Mouse (Mus musculus) heart, adult 2 months (tissue): Measurements from ENCODE around the gene Zfyve19. TPM values are rescaled to one million over a fixed set of nuclear protein-coding genes. Genes with fewer than 3 reads are reported as not detected.

Experiments used
- DNase-seq, 2 experiments: peaks; one replicate each; pipeline ENCODE4 v3.0.0; 2021
- H3K27ac ChIP-seq: fragments of 200-600 bp; 2 replicates; pipeline ENCODE4 v1.8.1; 2022
- H3K27me3 ChIP-seq: fragments of 200-500 bp; 2 replicates; pipeline ENCODE4 v1.6.1; 2012; ENCODE audit warnings: mild to moderate bottlenecking, low read length, inconsistent platforms, mixed read lengths; ENCODE audit not compliant: control insufficient read depth, insufficient read depth
- H3K36me3 ChIP-seq: fragments of 200-500 bp; 2 replicates; pipeline ENCODE4 v1.6.1; 2012; ENCODE audit warnings: low read length, inconsistent platforms; ENCODE audit not compliant: control insufficient read depth, insufficient read depth
- H3K4me1 ChIP-seq: fragments of 200-500 bp; 2 replicates; pipeline ENCODE4 v1.6.1; 2011; ENCODE audit warnings: low read length; ENCODE audit not compliant: control insufficient read depth, insufficient read depth
- H3K4me3 ChIP-seq: fragments of 200-600 bp; 2 replicates; pipeline ENCODE4 v1.8.1; 2022
- H3K79me2 ChIP-seq: fragments of 200-500 bp; replicated peaks from 2 replicates; pipeline ENCODE4 v1.6.1; 2012; ENCODE audit warnings: mild to moderate bottlenecking, inconsistent platforms, low read length, moderate library complexity, mixed read lengths; ENCODE audit not compliant: control insufficient read depth, insufficient read depth
- H3K9ac ChIP-seq: fragments of 200-500 bp; 2 replicates; pipeline ENCODE4 v1.6.1; 2012; ENCODE audit warnings: low read depth, mild to moderate bottlenecking, control low read depth, inconsistent platforms, low read length, mixed read lengths
- CTCF ChIP-seq: fragments of 200-600 bp; IDR thresholded peaks from 2 replicates; pipeline ENCODE4 v1.8.1; 2022; ENCODE audit warnings: antibody characterized with exemption, mild to moderate bottlenecking, moderate library complexity
- EP300 ChIP-seq: fragments of 200-500 bp; IDR thresholded peaks from 2 replicates; pipeline ENCODE4 v1.6.1; 2011; ENCODE audit warnings: low read depth, low read length, control low read depth; ENCODE audit not compliant: insufficient read depth
- POLR2A ChIP-seq: fragments of 200-500 bp; IDR thresholded peaks from 2 replicates; pipeline ENCODE4 v1.6.1; 2011; ENCODE audit warnings: mild to moderate bottlenecking, low read depth, low read length, control low read depth; ENCODE audit not compliant: insufficient read depth
- WGBS: fragments of 180-500 bp; shearing (Covaris S2); methylation state at CpG from one replicate; pipeline ENCODE4 v1.1.7; 2018; 5-methylcytosine and 5-hydroxymethylcytosine counted together
- intact Hi-C: fragments of 180-260 bp; cut with DNase I; formaldehyde crosslinking; loops from one replicate; pipeline ENCODE4 v1.15.1; 2025
- polyA plus RNA-seq: library from polyadenylated mRNA; depleted of rRNA; stranded (reverse); fragments of >200 nt; gene quantifications from 2 replicates; pipeline ENCODE4 v1.2.3, GENCODE M21; 2012
- total RNA-seq, 2 experiments: library from RNA; stranded (reverse); gene quantifications; 2 replicates each; pipeline ENCODE4 v1.2.3; 2021

Gene Zfyve19
- total and polyA plus RNA-seq, 3 experiments, result 8.5 to 17.1 (median 11.6) TPM

GRCm38 (mm10) chr2:119209176-119209507 lies 725 bp downstream of the Zfyve19 start:
- Histone ChIP-seq H3K27ac (peak overlapping the region; percentile 73), H3K36me3 (no peaks in the 10 kb centered on the region), H3K79me2 (no peaks in the 10 kb centered on the region), H3K4me1 (peaks cover 3% of the 10 kb centered on the region), H3K9ac (peak overlapping the region; percentile 82), H3K27me3 (no peaks in the 10 kb centered on the region), H3K4me3 (peak overlapping the region; percentile 84)
- TF ChIP-seq POLR2A, result no peak
- no peak for TF ChIP-seq CTCF
- TF ChIP-seq EP300, result no peak
- under 1% methylated on average over 13 of the region's 13 CpGs for WGBS
- intact Hi-C loops, result no loop called here
- DNase-seq, result no peak

GRCm38 (mm10) chr2:119229775-119230704 lies 21.6 kb downstream of the Zfyve19 start, which contains the start of gene Ppp1r14d:
Gene Ppp1r14d (minus strand): TSS chr2:119229906.
- Histone ChIP-seq H3K4me3 (no peak within 1 kb of the TSS), H3K36me3 (no peaks in the 10 kb centered on the region), H3K27me3 (no peaks in the 10 kb centered on the region), H3K9ac (no peak within 1 kb of the TSS), H3K4me1 (no peaks in the 10 kb centered on the region), H3K79me2 (no peaks in the 10 kb centered on the region), H3K27ac (no peak within 1 kb of the TSS)
- DNase-seq, result no peak
- 70% methylated on average over 6 of the region's 6 CpGs for WGBS
- intact Hi-C loops, result no loop called here
- TF ChIP-seq POLR2A (no peak), EP300 (no peak), CTCF (no peak)

DNA sequence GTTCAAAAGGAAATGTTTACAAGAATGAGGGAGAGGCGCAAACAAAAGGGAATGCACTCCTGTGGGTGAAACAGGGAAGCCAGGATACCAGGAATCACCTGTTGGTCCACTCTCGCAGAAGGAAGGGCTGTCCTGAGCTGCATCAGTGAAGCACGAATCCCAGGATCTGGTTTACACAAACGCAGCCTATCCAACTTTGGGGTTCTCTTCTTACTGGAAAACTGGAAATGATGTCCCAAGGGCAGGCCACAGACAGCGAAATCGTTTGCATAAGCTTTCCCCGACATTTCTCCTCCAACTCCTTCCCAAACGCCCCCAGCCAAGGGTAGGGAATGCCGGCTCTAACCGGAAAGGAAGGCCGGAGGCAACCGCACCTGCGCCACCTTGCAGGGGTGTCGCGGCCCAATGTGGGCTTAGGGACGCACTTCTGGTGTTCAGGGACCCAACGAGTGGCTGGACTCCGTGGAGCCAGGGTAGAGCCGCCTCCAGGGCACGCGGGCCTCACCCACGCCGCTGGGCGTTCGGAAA lies 28.3 kb downstream of the Zfyve19 start:
- 19% methylated on average over 25 of the region's 25 CpGs for WGBS
- H3K27ac ChIP-seq, result no peak overlapping the region
- H3K9ac ChIP-seq, result no peak overlapping the region
- H3K36me3 ChIP-seq, result no peaks in the 10 kb centered on the region
- H3K27me3 ChIP-seq, result peaks cover 11% of the 10 kb centered on the region
- intact Hi-C loops, result no loop called here
- H3K4me3 ChIP-seq, result peak overlapping the region; percentile 40
- no peak for DNase-seq
- no peaks in the 10 kb centered on the region for H3K4me1 ChIP-seq
- no peak for TF ChIP-seq CTCF
- TF ChIP-seq EP300, result no peak
- no peak for TF ChIP-seq POLR2A
- no peaks in the 10 kb centered on the region for H3K79me2 ChIP-seq

GRCm38 (mm10) chr2:119237210-119237870 lies 28.9 kb downstream of the Zfyve19 start, which contains the start of gene Spint1:
Gene Spint1 (plus strand): TSS chr2:119237362.
- Histone ChIP-seq H3K27ac (no peak within 1 kb of the TSS), H3K36me3 (no peaks in the 10 kb centered on the region), H3K4me1 (no peaks in the 10 kb centered on the region), H3K9ac (no peak within 1 kb of the TSS; the same call in 1 of the 2 replicates), H3K79me2 (no peaks in the 10 kb centered on the region), H3K27me3 (peaks cover 11% of the 10 kb centered on the region), H3K4me3 (peak within 1 kb of the TSS; percentile 40)
- intact Hi-C loops, result no loop called here
- no peak for TF ChIP-seq POLR2A
- no peak for TF ChIP-seq CTCF
- TF ChIP-seq EP300, result no peak
- under 1% methylated on average over 73 of the region's 73 CpGs for WGBS
- DNase-seq, result peak; percentile 5 to 22

GRCm38 (mm10) chr2:119237871-119238220 lies 29.4 kb downstream of the Zfyve19 start:
- 8% methylated on average over 31 of the region's 31 CpGs for WGBS

More at GRCm38 (mm10) chr2:119237871-119238220, 29.4 kb downstream of the Zfyve19 start:
- no peak for DNase-seq
- Histone ChIP-seq H3K4me1 (no peaks in the 10 kb centered on the region), H3K9ac (no peak overlapping the region), H3K4me3 (peak overlapping the region; percentile 40; the same call in 1 of the 2 replicates), H3K79me2 (no peaks in the 10 kb centered on the region), H3K27me3 (peaks cover 11% of the 10 kb centered on the region), H3K27ac (no peak overlapping the region), H3K36me3 (no peaks in the 10 kb centered on the region)
- TF ChIP-seq EP300 (no peak), CTCF (no peak), POLR2A (no peak)
- intact Hi-C loops, result no loop called here
